Mouse (Mus musculus): ENCODE results near the gene Ccdc167.

DNA sequence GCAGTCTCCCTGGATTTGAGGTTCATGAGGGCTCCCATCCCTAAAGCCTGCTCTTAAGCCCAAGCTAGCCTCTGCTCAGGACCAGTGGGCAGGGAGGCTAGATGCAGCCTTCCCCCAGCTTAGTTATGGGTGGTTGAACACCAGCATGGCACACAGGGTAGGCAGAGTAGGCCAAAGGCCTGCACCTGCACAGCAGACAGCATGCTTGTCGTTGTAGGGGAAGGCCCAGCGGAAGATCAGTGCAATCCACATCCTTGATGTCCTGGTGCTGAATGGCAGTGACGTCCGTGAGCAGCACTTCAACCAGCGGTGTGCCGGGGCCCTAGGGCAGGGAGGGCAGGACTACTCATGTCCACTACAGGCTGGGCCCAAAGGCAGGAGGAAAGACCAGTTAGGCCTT is 18.4 kb downstream of the Ccdc167 start:
- TF ChIP-seq CTCF (IDR thresholded peaks at IDR 0.05; ENCODE audit: extremely low read depth, insufficient read depth, low read length) (no peak), POLR2A (IDR thresholded peaks at IDR 0.05; ENCODE audit: extremely low read depth, insufficient read depth, low read length) (no peak)

Measured in cortical plate, adult 2 months (tissue).